Mouse (Mus musculus): Measurements from ENCODE around the gene Apba3.

- no peak for TF ChIP-seq CTCF (conservative IDR thresholded peaks at IDR 0.05; ENCODE audit: low read length)
- TF ChIP-seq POU5F1 (IDR thresholded peaks at IDR 0.05; ENCODE audit: borderline replicate concordance, low read length): no peak
Measured at GRCm38 (mm10) chr10:81298369-81299100, 31.8 kb downstream of the Apba3 start.

Measured in E14TG2a.4 (cell line).